Mouse (Mus musculus) forebrain, embryonic 13.5 days (tissue): ENCODE measurements around the gene Slc24a3. TPM values are rescaled to one million over a fixed set of nuclear protein-coding genes. Genes with fewer than 3 reads are reported as not detected.
A peak's percentile ranks its signal among the peaks of the same experiment; 100 is the strongest.

Source experiments
- ATAC-seq: fragments of 200-750 bp; cut with Nextera tagmentation; 2 replicates; pipeline ENCODE4 v1.8.0; 2017
- H3K27ac ChIP-seq: fragments of 300-500 bp; sonication (generic); 2 replicates; pipeline ENCODE4 v1.5.1; 2015; ENCODE audit warnings: inconsistent platforms, mild to moderate bottlenecking, moderate library complexity
- H3K27me3 ChIP-seq: fragments of 300-500 bp; sonication (generic); 2 replicates; pipeline ENCODE4 v1.6.1; 2015; ENCODE audit warnings: mild to moderate bottlenecking, inconsistent platforms
- H3K36me3 ChIP-seq: fragments of 300-500 bp; sonication (generic); 2 replicates; pipeline ENCODE4 v1.6.1; 2015; ENCODE audit warnings: mild to moderate bottlenecking, inconsistent platforms; ENCODE audit not compliant: poor library complexity, severe bottlenecking
- H3K4me1 ChIP-seq: fragments of 300-500 bp; sonication (generic); 2 replicates; pipeline ENCODE4 v1.6.1; 2015; ENCODE audit warnings: inconsistent platforms
- H3K4me2 ChIP-seq: fragments of 300-500 bp; sonication (generic); 2 replicates; pipeline ENCODE4 v1.6.1; 2015; ENCODE audit warnings: inconsistent platforms, mild to moderate bottlenecking, moderate library complexity
- H3K4me3 ChIP-seq: fragments of 300-500 bp; sonication (generic); 2 replicates; pipeline ENCODE4 v1.5.1; 2015; ENCODE audit warnings: mild to moderate bottlenecking, inconsistent platforms
- H3K9ac ChIP-seq: fragments of 300-500 bp; sonication (generic); 2 replicates; pipeline ENCODE4 v1.6.1; 2015; ENCODE audit warnings: mild to moderate bottlenecking, inconsistent platforms
- H3K9me3 ChIP-seq: fragments of 300-500 bp; sonication (generic); replicated peaks from 2 replicates; pipeline ENCODE4 v1.6.1; 2016; ENCODE audit warnings: inconsistent platforms
- WGBS: fragments of 180-500 bp; shearing (Covaris S2); methylation state at CpG from one replicate; pipeline ENCODE4 v1.1.7; 2015; 5-methylcytosine and 5-hydroxymethylcytosine counted together
- polyA plus RNA-seq: library from polyadenylated mRNA; unstranded; fragments of >200 nt; fragmentation: Nextera tagmentation; extraction: Ambion mirVana; gene quantifications from 2 replicates; pipeline ENCODE4 v1.2.1, GENCODE M21; 2015

The Slc24a3 gene
- polyA plus RNA-seq, 1 experiment from 2014 or later, result 1.5 TPM

- 8% methylated on average over 27 of the region's 27 CpGs for WGBS
- no peaks in the 10 kb centered on the region for H3K9me3 ChIP-seq
- peak overlapping the region; percentile 69 for H3K4me3 ChIP-seq
- peak overlapping the region; percentile 73 for H3K9ac ChIP-seq
- H3K27ac ChIP-seq, result peak overlapping the region; percentile 10; the same call in 1 of the 2 replicates
- H3K27me3 ChIP-seq, result no peaks in the 10 kb centered on the region
- H3K4me1 ChIP-seq, result peaks cover 24% of the 10 kb centered on the region
- peak overlapping the region; percentile 93 for H3K4me2 ChIP-seq
- no peaks in the 10 kb centered on the region for H3K36me3 ChIP-seq
- peak; percentile 63 for ATAC-seq
Measured at GRCm38 (mm10) chr2:145675756-145676543, 508.4 kb downstream of the Slc24a3 start.

GRCm38 (mm10) chr2:145676544-145676925 is 509.0 kb downstream of the Slc24a3 start:
- Histone ChIP-seq H3K4me2 (0 out of 2 replicates have a peak overlapping the region, but pooled peaks have one; percentile 4), H3K27ac (no peak overlapping the region), H3K27me3 (no peaks in the 10 kb centered on the region), H3K9ac (no peak overlapping the region), H3K4me3 (no peak overlapping the region), H3K4me1 (peaks cover 24% of the 10 kb centered on the region), H3K36me3 (no peaks in the 10 kb centered on the region), H3K9me3 (no peaks in the 10 kb centered on the region)
- no peak for ATAC-seq
- WGBS, result 80% methylated on average over 3 of the region's 3 CpGs

DNA sequence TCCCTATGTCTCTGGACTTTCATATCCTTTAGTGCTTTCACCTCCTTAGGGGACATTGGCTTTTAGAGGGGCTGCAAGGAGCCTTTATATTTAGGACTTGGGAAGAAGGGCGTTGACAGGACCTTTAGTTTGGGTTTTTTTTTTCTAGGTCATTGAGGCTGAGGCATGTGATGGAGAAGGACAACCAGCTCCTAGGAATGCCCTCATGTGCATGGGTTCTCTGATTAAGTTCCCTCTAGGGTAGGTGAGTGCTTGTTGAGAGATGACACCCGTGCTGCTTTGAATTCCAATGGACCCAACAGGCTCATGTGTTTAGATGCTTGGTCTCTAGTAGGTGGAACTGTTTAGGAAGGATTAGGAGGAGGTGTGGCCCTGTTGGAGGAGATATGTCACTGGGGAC is 509.4 kb downstream of the Slc24a3 start:
- no peak overlapping the region for H3K27ac ChIP-seq
- H3K4me2 ChIP-seq, result 0 out of 2 replicates have a peak overlapping the region, but pooled peaks have one; percentile 4
- WGBS, result 93% methylated on average over 2 of the region's 2 CpGs

GRCm38 (mm10) chr2:145680141-145680540 is 512.6 kb downstream of the Slc24a3 start:
- no peak overlapping the region for H3K4me2 ChIP-seq
- H3K27me3 ChIP-seq, result no peaks in the 10 kb centered on the region
- ATAC-seq, result no peak
- H3K4me1 ChIP-seq, result peaks cover 18% of the 10 kb centered on the region
- H3K4me3 ChIP-seq, result no peak overlapping the region
- no peaks in the 10 kb centered on the region for H3K9me3 ChIP-seq
- H3K9ac ChIP-seq, result no peak overlapping the region
- whole genome bisulfite sequencing, result 97% methylated on average over 2 of the region's 2 CpGs
- no peak overlapping the region for H3K27ac ChIP-seq
- H3K36me3 ChIP-seq, result no peaks in the 10 kb centered on the region

More for the DNA sequence above, 509.4 kb downstream of the Slc24a3 start:
- Histone ChIP-seq H3K4me1 (peaks cover 24% of the 10 kb centered on the region), H3K9ac (no peak overlapping the region), H3K36me3 (no peaks in the 10 kb centered on the region), H3K4me3 (no peak overlapping the region), H3K9me3 (no peaks in the 10 kb centered on the region), H3K27me3 (no peaks in the 10 kb centered on the region)
- no peak for ATAC-seq

GRCm38 (mm10) chr2:145680762-145681161 is 513.2 kb downstream of the Slc24a3 start:
- no peaks in the 10 kb centered on the region for H3K27me3 ChIP-seq
- H3K36me3 ChIP-seq, result no peaks in the 10 kb centered on the region
- no peak for ATAC-seq
- peaks cover 12% of the 10 kb centered on the region for H3K4me1 ChIP-seq
- 85% methylated on average over 9 of the region's 9 CpGs for WGBS
- H3K4me2 ChIP-seq, result no peak overlapping the region
- no peak overlapping the region for H3K27ac ChIP-seq
- no peak overlapping the region for H3K9ac ChIP-seq
- H3K9me3 ChIP-seq, result no peaks in the 10 kb centered on the region
- H3K4me3 ChIP-seq, result no peak overlapping the region

DNA sequence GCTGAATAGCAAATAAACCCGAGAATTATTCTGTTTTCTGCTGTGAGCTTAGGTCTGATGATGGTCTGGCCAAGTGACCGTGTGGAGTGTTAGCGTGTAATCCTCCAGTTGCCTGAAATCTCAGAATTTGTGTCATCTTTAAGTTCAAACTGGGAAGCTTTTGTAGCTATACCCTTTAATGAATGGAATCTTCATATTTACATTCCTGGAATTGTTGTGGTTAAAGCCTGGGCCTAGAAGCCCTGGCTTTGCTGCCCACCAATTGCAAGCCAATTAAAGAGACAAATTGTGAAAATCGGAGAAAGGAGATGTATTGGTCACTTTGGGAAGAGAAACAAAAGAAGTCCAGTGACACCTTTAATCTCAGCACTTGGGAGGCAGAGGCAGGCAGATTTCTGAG is 514.1 kb downstream of the Slc24a3 start:
- ATAC-seq, result no peak
- no peaks in the 10 kb centered on the region for H3K36me3 ChIP-seq
- H3K4me1 ChIP-seq, result peaks cover 6% of the 10 kb centered on the region
- H3K9me3 ChIP-seq, result no peaks in the 10 kb centered on the region
- H3K4me2 ChIP-seq, result no peak overlapping the region
- no peak overlapping the region for H3K27ac ChIP-seq
- WGBS, result 88% methylated on average over 4 of the region's 4 CpGs
- H3K4me3 ChIP-seq, result no peak overlapping the region
- H3K9ac ChIP-seq, result no peak overlapping the region
- H3K27me3 ChIP-seq, result no peaks in the 10 kb centered on the region

DNA sequence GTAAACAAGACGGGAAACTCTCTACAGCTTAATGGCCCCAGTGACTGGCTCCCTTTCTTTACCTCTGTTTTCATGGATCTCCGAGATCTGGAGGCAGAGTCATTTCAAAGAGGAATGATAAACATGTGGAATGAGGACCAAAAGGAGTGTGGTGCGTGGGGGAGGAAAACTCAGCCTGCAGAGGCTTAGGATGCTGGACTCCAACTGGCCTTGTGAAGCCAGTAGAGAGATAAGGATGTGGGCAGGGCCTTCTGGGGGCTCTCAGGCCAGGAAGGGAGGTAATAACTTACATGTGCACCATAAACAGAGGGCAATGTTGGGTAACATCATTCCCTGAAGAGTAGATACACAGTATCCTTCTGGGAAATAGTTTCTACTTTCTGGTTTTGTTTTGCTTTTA is 515.4 kb downstream of the Slc24a3 start:
- no peak overlapping the region for H3K27ac ChIP-seq
- 82% methylated on average over 3 of the region's 3 CpGs for WGBS
- H3K4me3 ChIP-seq, result no peak overlapping the region

DNA sequence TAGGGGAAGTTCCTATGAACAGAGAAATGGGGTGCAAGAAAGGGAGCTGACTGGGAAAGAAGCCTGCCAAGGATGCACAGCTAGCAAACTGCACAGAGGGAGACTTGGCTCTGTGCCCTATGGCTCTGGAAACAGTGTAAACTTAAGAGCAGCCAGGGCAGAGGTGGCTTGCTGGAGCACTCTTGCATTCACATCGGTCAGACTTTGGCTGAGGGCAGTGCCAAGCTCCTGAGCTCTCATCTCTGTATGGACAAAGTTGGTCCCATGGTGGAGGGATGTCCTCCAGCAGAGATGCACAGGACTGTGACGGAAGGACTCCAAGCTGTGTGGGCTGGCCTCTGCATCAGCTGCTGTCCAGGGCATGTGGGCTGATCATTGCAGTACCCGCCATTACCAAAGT is 516.0 kb downstream of the Slc24a3 start:
- Histone ChIP-seq H3K4me3 (no peak overlapping the region), H3K27me3 (no peaks in the 10 kb centered on the region), H3K9me3 (no peaks in the 10 kb centered on the region), H3K4me2 (no peak overlapping the region), H3K36me3 (no peaks in the 10 kb centered on the region), H3K9ac (no peak overlapping the region), H3K27ac (no peak overlapping the region), H3K4me1 (peaks cover 6% of the 10 kb centered on the region)
- ATAC-seq, result no peak
- 86% methylated on average over 3 of the region's 3 CpGs for WGBS

More for the DNA sequence above, 515.4 kb downstream of the Slc24a3 start:
- H3K27me3 ChIP-seq, result no peaks in the 10 kb centered on the region
- ATAC-seq, result no peak
- no peak overlapping the region for H3K9ac ChIP-seq
- no peaks in the 10 kb centered on the region for H3K9me3 ChIP-seq
- H3K4me2 ChIP-seq, result no peak overlapping the region
- no peaks in the 10 kb centered on the region for H3K36me3 ChIP-seq
- peaks cover 6% of the 10 kb centered on the region for H3K4me1 ChIP-seq

DNA sequence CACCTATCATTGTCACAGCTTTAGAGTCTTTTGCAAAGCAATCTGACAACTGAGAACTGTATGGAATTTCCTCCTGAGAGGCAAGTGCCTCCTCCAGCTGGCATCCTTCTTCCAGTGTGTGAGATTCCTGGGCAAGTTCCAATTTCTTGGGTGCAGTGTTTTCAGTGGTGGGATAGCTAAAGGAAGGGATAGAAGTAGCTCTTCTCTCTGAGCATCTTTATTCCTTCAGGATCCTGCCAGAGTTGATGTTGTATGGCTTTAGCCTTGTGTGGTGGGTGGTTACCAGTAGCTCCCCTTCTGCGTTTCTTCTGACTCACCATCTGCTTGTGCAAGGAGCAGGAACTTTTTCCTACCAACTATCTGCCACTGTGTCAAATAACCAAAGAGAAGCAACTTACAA is 516.6 kb downstream of the Slc24a3 start:
- 100% methylated on average over 1 of the region's 1 CpGs for WGBS
- Histone ChIP-seq H3K9me3 (no peaks in the 10 kb centered on the region), H3K36me3 (no peaks in the 10 kb centered on the region), H3K27me3 (no peaks in the 10 kb centered on the region), H3K9ac (no peak overlapping the region), H3K4me3 (no peak overlapping the region), H3K4me2 (no peak overlapping the region), H3K4me1 (peaks cover 6% of the 10 kb centered on the region), H3K27ac (no peak overlapping the region)
- ATAC-seq, result no peak

- WGBS, result 89% methylated on average over 8 of the region's 8 CpGs
- Histone ChIP-seq H3K9me3 (no peaks in the 10 kb centered on the region), H3K27me3 (no peaks in the 10 kb centered on the region), H3K36me3 (no peaks in the 10 kb centered on the region), H3K27ac (no peak overlapping the region), H3K4me3 (no peak overlapping the region), H3K4me2 (no peak overlapping the region), H3K4me1 (peaks cover 6% of the 10 kb centered on the region), H3K9ac (no peak overlapping the region)
- no peak for ATAC-seq
Measured at GRCm38 (mm10) chr2:145684891-145685290, 517.3 kb downstream of the Slc24a3 start.

GRCm38 (mm10) chr2:145686017-145686416 is 518.5 kb downstream of the Slc24a3 start:
- no peaks in the 10 kb centered on the region for H3K27me3 ChIP-seq
- no peaks in the 10 kb centered on the region for H3K36me3 ChIP-seq
- no peaks in the 10 kb centered on the region for H3K9me3 ChIP-seq
- no peak overlapping the region for H3K9ac ChIP-seq
- peaks cover 6% of the 10 kb centered on the region for H3K4me1 ChIP-seq
- no peak overlapping the region for H3K27ac ChIP-seq
- H3K4me3 ChIP-seq, result no peak overlapping the region
- ATAC-seq, result no peak
- 93% methylated on average over 4 of the region's 4 CpGs for WGBS
- H3K4me2 ChIP-seq, result no peak overlapping the region

- 84% methylated on average over 10 of the region's 10 CpGs for WGBS
- H3K4me1 ChIP-seq, result no peaks in the 10 kb centered on the region
- H3K27me3 ChIP-seq, result no peaks in the 10 kb centered on the region
- H3K9ac ChIP-seq, result no peak overlapping the region
- no peak overlapping the region for H3K4me2 ChIP-seq
- H3K9me3 ChIP-seq, result no peaks in the 10 kb centered on the region
- H3K4me3 ChIP-seq, result no peak overlapping the region
- ATAC-seq, result no peak
- H3K27ac ChIP-seq, result no peak overlapping the region
- no peaks in the 10 kb centered on the region for H3K36me3 ChIP-seq
Measured at GRCm38 (mm10) chr2:145691367-145692009, 523.9 kb downstream of the Slc24a3 start.
